Mouse (Mus musculus) testis, adult 2 months (tissue): Measurements from ENCODE around the gene Krt80.

ENCODE experiments used
- CTCF ChIP-seq: fragments of 200-500 bp; IDR thresholded peaks from 2 replicates; pipeline ENCODE4 v1.5.1; 2012; ENCODE audit warnings: low read depth, mild to moderate bottlenecking, inconsistent platforms, low read length, moderate library complexity; ENCODE audit not compliant: control insufficient read depth, insufficient read depth, insufficient replicate concordance
- POLR2A ChIP-seq: fragments of 200-500 bp; IDR thresholded peaks from 2 replicates; pipeline ENCODE4 v1.6.1; 2012; ENCODE audit warnings: low read depth, mild to moderate bottlenecking, inconsistent platforms, low read length, moderate library complexity; ENCODE audit not compliant: control insufficient read depth

- TF ChIP-seq CTCF (no peak), POLR2A (no peak)
Observed at GRCm38 (mm10) chr15:101316279-101316912, 53.6 kb downstream of the Krt80 start.
